Mouse (Mus musculus) CH12.LX (cell line): ENCODE results near the gene Sys1. TPM values are rescaled to one million over a fixed set of nuclear protein-coding genes. Genes with fewer than 3 reads are reported as not detected.

Experiments used
- DNase-seq: peaks from one replicate; pipeline ENCODE4 v3.0.0-alpha.2; 2013; ENCODE audit errors: extremely low read depth
- H3K27ac ChIP-seq: 2 replicates; pipeline ENCODE4 v1.5.1; 2012; ENCODE audit warnings: low read depth, mild to moderate bottlenecking, control low read depth, moderate library complexity; ENCODE audit not compliant: insufficient read depth
- H3K27me3 ChIP-seq: replicated peaks from 2 replicates; pipeline ENCODE3; 2012; ENCODE audit warnings: inconsistent platforms
- H3K36me3 ChIP-seq, 2 experiments: replicated peaks in 1 of 2; 2 replicates each; pipeline versions ENCODE3 to v1.6.1; 2012; ENCODE audit warnings: inconsistent platforms in 1 of 2, low read length in 1 of 2, mild to moderate bottlenecking in 1 of 2, mixed read lengths in 1 of 2, moderate library complexity in 1 of 2; ENCODE audit not compliant: control insufficient read depth in 1 of 2, insufficient read depth in 1 of 2
- H3K4me1 ChIP-seq, 2 experiments: 2 replicates each; pipeline ENCODE4 v1.6.1; 2012; ENCODE audit warnings: inconsistent platforms in 1 of 2, moderate library complexity in 1 of 2; ENCODE audit not compliant: insufficient read depth in 2 of 2, control insufficient read depth in 1 of 2
- H3K4me2 ChIP-seq: 2 replicates; pipeline ENCODE4 v1.6.1; 2012; ENCODE audit warnings: low read depth, mild to moderate bottlenecking, control low read depth; ENCODE audit not compliant: poor library complexity, insufficient read depth, severe bottlenecking
- H3K4me3 ChIP-seq, 3 experiments: fragments of 150-350 bp in 1 of 3; sonication (generic) in 1 of 3; replicated peaks in 1 of 3; 2 replicates each; pipeline versions ENCODE3 to v1.5.1; 2011 to 2012; ENCODE audit warnings: low read depth in 2 of 3, low read length in 2 of 3, mild to moderate bottlenecking in 2 of 3, moderate library complexity in 2 of 3, control low read depth in 1 of 3, improper control_type of control experiment in 1 of 3, inconsistent platforms in 1 of 3, mixed read lengths in 1 of 3; ENCODE audit not compliant: poor library complexity in 1 of 3
- H3K79me2 ChIP-seq: replicated peaks from 2 replicates; pipeline ENCODE4 v1.6.1; 2012; ENCODE audit warnings: mild to moderate bottlenecking, moderate library complexity; ENCODE audit not compliant: control insufficient read depth, poor library complexity, insufficient read depth, severe bottlenecking; ENCODE audit errors: extremely low read depth
- H3K9ac ChIP-seq: 2 replicates; pipeline ENCODE4 v1.6.1; 2012; ENCODE audit warnings: low read depth, mild to moderate bottlenecking, control low read depth, moderate library complexity; ENCODE audit not compliant: insufficient read depth
- H3K9me3 ChIP-seq: replicated peaks from 2 replicates; pipeline ENCODE3; 2012; ENCODE audit warnings: low read length, inconsistent platforms, mixed read lengths
- BHLHE40 ChIP-seq: IDR thresholded peaks from 2 replicates; pipeline ENCODE4 v1.6.1; 2011; ENCODE audit warnings: mild to moderate bottlenecking, low read depth, low read length, improper control_type of control experiment
- ETS1 ChIP-seq: conservative IDR thresholded peaks from 2 replicates; pipeline ENCODE4 v1.6.1; 2012; ENCODE audit warnings: low read depth, mild to moderate bottlenecking, inconsistent platforms, low read length, improper control_type of control experiment, moderate library complexity
- JUN ChIP-seq: IDR thresholded peaks from 2 replicates; pipeline ENCODE4 v1.6.1; 2011; ENCODE audit warnings: low read depth, mild to moderate bottlenecking, low read length, improper control_type of control experiment, moderate library complexity; ENCODE audit not compliant: insufficient read depth
- JUND ChIP-seq: conservative IDR thresholded peaks from 2 replicates; pipeline ENCODE4 v1.6.1; 2011; ENCODE audit warnings: low read depth, low read length, improper control_type of control experiment
- KAT2A ChIP-seq: IDR thresholded peaks from 2 replicates; pipeline ENCODE4 v1.6.1; 2012; ENCODE audit warnings: low read length, improper control_type of control experiment, inconsistent platforms; ENCODE audit not compliant: insufficient replicate concordance
- MAX ChIP-seq: IDR thresholded peaks from 2 replicates; pipeline ENCODE4 v1.6.1; 2011; ENCODE audit warnings: low read length, improper control_type of control experiment
- MAZ ChIP-seq: IDR thresholded peaks from 2 replicates; pipeline ENCODE4 v1.6.1; 2012; ENCODE audit warnings: low read depth, mild to moderate bottlenecking, inconsistent platforms, low read length, improper control_type of control experiment, moderate library complexity
- MXI1 ChIP-seq: IDR thresholded peaks from 2 replicates; pipeline ENCODE4 v1.6.1; 2011; ENCODE audit warnings: mild to moderate bottlenecking, low read depth, low read length, improper control_type of control experiment
- MYC ChIP-seq: IDR thresholded peaks from 2 replicates; pipeline ENCODE4 v1.6.1; 2011; ENCODE audit warnings: low read depth, mild to moderate bottlenecking, improper control_type of control experiment, low read length
- NELFE ChIP-seq: IDR thresholded peaks from 2 replicates; pipeline ENCODE4 v1.6.1; 2011; ENCODE audit warnings: low read depth, low read length, improper control_type of control experiment
- POLR2A ChIP-seq: IDR thresholded peaks from 2 replicates; pipeline ENCODE4 v1.6.1; 2011; ENCODE audit warnings: low read depth, mild to moderate bottlenecking, improper control_type of control experiment, low read length
- POLR2AphosphoS2 ChIP-seq: IDR thresholded peaks from 2 replicates; pipeline ENCODE4 v1.6.1; 2011; ENCODE audit warnings: low read depth, low read length, improper control_type of control experiment
- RAD21 ChIP-seq: IDR thresholded peaks from 2 replicates; pipeline ENCODE4 v1.6.1; 2011; ENCODE audit warnings: low read depth, mild to moderate bottlenecking, low read length, improper control_type of control experiment, moderate library complexity
- RCOR1 ChIP-seq: conservative IDR thresholded peaks from 2 replicates; pipeline ENCODE4 v1.6.1; 2012; ENCODE audit warnings: low read depth, mild to moderate bottlenecking, inconsistent platforms, low read length, improper control_type of control experiment
- SIN3A ChIP-seq: IDR thresholded peaks from 2 replicates; pipeline ENCODE4 v1.6.1; 2012; ENCODE audit warnings: low read length, improper control_type of control experiment, inconsistent platforms
- TBP ChIP-seq: conservative IDR thresholded peaks from 2 replicates; pipeline ENCODE4 v1.6.1; 2011; ENCODE audit warnings: low read depth, low read length, improper control_type of control experiment
- UBTF ChIP-seq: IDR thresholded peaks from 2 replicates; pipeline ENCODE4 v1.6.1; 2012; ENCODE audit warnings: low read depth, mild to moderate bottlenecking, inconsistent platforms, low read length, improper control_type of control experiment, moderate library complexity
- USF2 ChIP-seq: conservative IDR thresholded peaks from 2 replicates; pipeline ENCODE4 v1.6.1; 2011; ENCODE audit warnings: low read depth, low read length, improper control_type of control experiment
- ZC3H11A ChIP-seq: IDR thresholded peaks from 2 replicates; pipeline ENCODE4 v1.6.1; 2012; ENCODE audit warnings: low read depth, mild to moderate bottlenecking, inconsistent platforms, low read length, improper control_type of control experiment
- dilution Hi-C: fragments of 300-500 bp; cut with MboI; formaldehyde crosslinking; loops from 2 replicates; pipeline ENCODE4 v1.14.3; 2020; ENCODE audit warnings: low sequenced_read_pairs; ENCODE audit not compliant: extremely low pct_unique_long_range_greater_than_20kb, extremely low pct_ligation_motif_present
- in situ Hi-C: fragments of 300-500 bp; cut with MboI; formaldehyde crosslinking; loops from 3 replicates; pipeline ENCODE4 v1.14.3; 2019; ENCODE audit warnings: low sequenced_read_pairs, low pct_ligation_motif_present, low pct_unique_long_range_greater_than_20kb, mixed read lengths
- polyA plus RNA-seq: library from polyadenylated mRNA; unstranded; fragments of >175 nt; gene quantifications from 2 replicates; pipeline ENCODE4 v1.2.1, GENCODE M21; 2012; ENCODE audit warnings: low read depth; ENCODE audit not compliant: insufficient read length
- total RNA-seq, 2 experiments: library from RNA; depleted of rRNA; stranded (reverse); fragments of 300-350 nt in 1 of 2; fragments of >200 nt in 1 of 2; gene quantifications; 2 replicates each; pipeline ENCODE4 v1.2.3; 2012 to 2014

Gene Sys1
- total and polyA plus RNA-seq, 3 experiments: 46.6 to 59.7 (median 57.4) TPM

GRCm38 (mm10) chr2:164438257-164438656, 18.5 kb upstream of the Sys1 start:
- peaks cover 28 to 74% of the 10 kb centered on the region in 2 experiments for H3K4me1 ChIP-seq
- peaks cover 0 to 36% of the 10 kb centered on the region in 2 experiments for H3K36me3 ChIP-seq
- DNase-seq: no peak
- TF ChIP-seq ZC3H11A: no peak
- no peak for TF ChIP-seq MYC
- TF ChIP-seq NELFE: no peak
- TF ChIP-seq ETS1: no peak
- no peak for TF ChIP-seq JUND
- no peak for TF ChIP-seq POLR2A
- no peak for TF ChIP-seq POLR2AphosphoS2
- TF ChIP-seq TBP: no peak
- no peak for TF ChIP-seq JUN
- TF ChIP-seq RCOR1: no peak
- TF ChIP-seq MXI1: no peak
- no peak for TF ChIP-seq SIN3A
- TF ChIP-seq MAZ: no peak
- TF ChIP-seq MAX: no peak
- no peak for TF ChIP-seq KAT2A
- TF ChIP-seq USF2: no peak
- TF ChIP-seq, all 38 proteins: peak for 0
- H3K9me3 ChIP-seq: no peaks in the 10 kb centered on the region
- H3K79me2 ChIP-seq: peaks cover 56% of the 10 kb centered on the region
- no peak overlapping the region for H3K4me2 ChIP-seq
- H3K27me3 ChIP-seq: no peaks in the 10 kb centered on the region
- H3K9ac ChIP-seq: no peak overlapping the region
- dilution Hi-C loops: no loop called here
- H3K4me3 ChIP-seq: no peak overlapping the region
- in situ Hi-C loops: no loop called here
- H3K27ac ChIP-seq: no peak overlapping the region

- H3K9me3 ChIP-seq: no peaks in the 10 kb centered on the region
- H3K9ac ChIP-seq: no peak overlapping the region
- H3K79me2 ChIP-seq: peaks cover 49% of the 10 kb centered on the region
- H3K36me3 ChIP-seq: peaks cover 0 to 29% of the 10 kb centered on the region in 2 experiments
- in situ Hi-C loops (no loop called here), dilution Hi-C loops (no loop called here)
- H3K27me3 ChIP-seq: peaks cover 2% of the 10 kb centered on the region
- no peak overlapping the region for H3K27ac ChIP-seq
- H3K4me2 ChIP-seq: no peak overlapping the region
- DNase-seq: no peak
- H3K4me3 ChIP-seq: no peak overlapping the region
- H3K4me1 ChIP-seq: peaks cover 36 to 82% of the 10 kb centered on the region in 2 experiments
- no peak for TF ChIP-seq UBTF
- no peak for TF ChIP-seq BHLHE40
- TF ChIP-seq RAD21: no peak
These were observed 17.8 kb upstream of the Sys1 start for GRCm38 (mm10) chr2:164439001-164439421.
